Mouse (Mus musculus) thymus, adult 2 months (tissue): Measurements from ENCODE around the gene Ctsj.
"Not testable (repeated sequence)": the region's sequence is repeated elsewhere in the genome, so short reads cannot be mapped to it uniquely, and the experiment has no call there.

Experiments
- CTCF ChIP-seq: fragments of 200-500 bp; IDR thresholded peaks from 2 replicates; pipeline ENCODE4 v1.5.1; 2012; ENCODE audit warnings: mild to moderate bottlenecking, control low read depth, low read length, moderate library complexity, borderline replicate concordance; ENCODE audit not compliant: control insufficient read depth, poor library complexity, insufficient read depth; ENCODE audit errors: extremely low read depth
- POLR2A ChIP-seq: fragments of 200-500 bp; IDR thresholded peaks from 2 replicates; pipeline ENCODE4 v1.6.1; 2012; ENCODE audit warnings: mild to moderate bottlenecking, low read length, control low read depth, moderate library complexity; ENCODE audit not compliant: control insufficient read depth, poor library complexity, insufficient read depth; ENCODE audit errors: extremely low read depth

- TF ChIP-seq POLR2A, CTCF: not testable (repeated sequence)
These were observed 18.8 kb downstream of the Ctsj start for GRCm38 (mm10) chr13:60986915-60987314.
